Mouse (Mus musculus) small intestine, adult 2 months (tissue): ENCODE measurements around the gene Als2cl. TPM values are rescaled to one million over a fixed set of nuclear protein-coding genes. Genes with fewer than 3 reads are reported as not detected.

ENCODE experiments used
- H3K27ac ChIP-seq: fragments of 200-500 bp; 2 replicates; pipeline ENCODE4 v1.5.1; 2012; ENCODE audit warnings: low read depth, low read length, control low read depth, inconsistent platforms; ENCODE audit not compliant: insufficient read depth
- H3K27me3 ChIP-seq: fragments of 200-500 bp; 2 replicates; pipeline ENCODE4 v1.6.1; 2012; ENCODE audit warnings: mild to moderate bottlenecking, moderate library complexity, low read length, inconsistent platforms; ENCODE audit not compliant: control insufficient read depth, insufficient read depth
- H3K36me3 ChIP-seq: fragments of 200-500 bp; 2 replicates; pipeline ENCODE4 v1.6.1; 2012; ENCODE audit warnings: mild to moderate bottlenecking, low read length, control low read depth, inconsistent platforms; ENCODE audit not compliant: control insufficient read depth, insufficient read depth
- H3K4me1 ChIP-seq: fragments of 200-500 bp; 2 replicates; pipeline ENCODE4 v1.6.1; 2012; ENCODE audit warnings: low read length, inconsistent platforms, mixed read lengths; ENCODE audit not compliant: control insufficient read depth, insufficient read depth, insufficient read length
- H3K4me3 ChIP-seq: fragments of 200-500 bp; 2 replicates; pipeline ENCODE4 v1.5.1; 2012; ENCODE audit warnings: low read depth, mild to moderate bottlenecking, control low read depth, inconsistent platforms, low read length, moderate library complexity
- CTCF ChIP-seq: fragments of 200-500 bp; IDR thresholded peaks from 2 replicates; pipeline ENCODE4 v1.5.1; 2012; ENCODE audit warnings: low read depth, mild to moderate bottlenecking, control low read depth, inconsistent platforms, low read length, moderate library complexity, mixed read lengths; ENCODE audit not compliant: insufficient replicate concordance, insufficient read length; ENCODE audit errors: extremely low read depth
- POLR2A ChIP-seq: fragments of 200-500 bp; IDR thresholded peaks from 2 replicates; pipeline ENCODE4 v1.6.1; 2012; ENCODE audit warnings: low read depth, mild to moderate bottlenecking, control low read depth, inconsistent platforms, low read length, moderate library complexity
- WGBS: fragments of 180-500 bp; shearing (Covaris S2); methylation state at CpG from one replicate; pipeline ENCODE4 v1.1.7; 2018; 5-methylcytosine and 5-hydroxymethylcytosine counted together
- polyA plus RNA-seq: library from polyadenylated mRNA; depleted of rRNA; stranded (reverse); fragments of >200 nt; gene quantifications from 2 replicates; pipeline ENCODE4 v1.2.3, GENCODE M21; 2012

Gene Als2cl
- polyA plus RNA-seq, 1 experiment = 16.2 TPM

DNA sequence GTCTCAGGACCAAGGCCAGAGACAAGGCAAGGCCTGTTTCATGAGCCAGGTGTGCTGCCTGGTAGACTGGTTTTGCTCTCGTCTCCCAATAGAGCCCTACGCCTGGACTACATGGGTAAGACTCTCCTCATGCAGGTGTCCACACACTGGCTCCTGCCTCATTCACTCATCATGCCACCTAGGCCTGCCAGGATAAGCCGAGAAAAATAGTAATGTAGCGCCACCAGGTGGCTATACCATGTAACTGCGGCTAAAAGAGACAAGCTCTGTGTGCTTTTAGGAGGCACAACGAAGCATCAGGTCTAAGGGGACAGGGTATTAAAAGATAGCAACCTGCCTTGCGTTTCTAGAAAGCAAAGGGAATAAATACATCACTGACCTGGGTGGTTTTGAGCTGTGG is 8.6 kb upstream of the Als2cl start:
- 18% methylated on average over 7 of the region's 7 CpGs for WGBS
- H3K27ac ChIP-seq = no peak overlapping the region
- no peak overlapping the region for H3K4me3 ChIP-seq
- peak; percentile 69; the same call in 1 of the 2 replicates for TF ChIP-seq CTCF
- TF ChIP-seq POLR2A = no peak
- H3K27me3 ChIP-seq = peaks cover 3% of the 10 kb centered on the region; the same call in 1 of the 2 replicates
- no peaks in the 10 kb centered on the region for H3K36me3 ChIP-seq
- H3K4me1 ChIP-seq = peaks cover 16% of the 10 kb centered on the region

- 27% methylated on average over 40 of the region's 40 CpGs for WGBS
- Histone ChIP-seq H3K4me1 (peaks cover 34% of the 10 kb centered on the region), H3K36me3 (no peaks in the 10 kb centered on the region), H3K27ac (no peak overlapping the region), H3K4me3 (peak overlapping the region; percentile 20), H3K27me3 (peaks cover 3% of the 10 kb centered on the region; the same call in 1 of the 2 replicates)
- no peak for TF ChIP-seq CTCF
- no peak for TF ChIP-seq POLR2A
Measured at GRCm38 (mm10) chr9:110873681-110874659, 5.7 kb upstream of the Als2cl start.

DNA sequence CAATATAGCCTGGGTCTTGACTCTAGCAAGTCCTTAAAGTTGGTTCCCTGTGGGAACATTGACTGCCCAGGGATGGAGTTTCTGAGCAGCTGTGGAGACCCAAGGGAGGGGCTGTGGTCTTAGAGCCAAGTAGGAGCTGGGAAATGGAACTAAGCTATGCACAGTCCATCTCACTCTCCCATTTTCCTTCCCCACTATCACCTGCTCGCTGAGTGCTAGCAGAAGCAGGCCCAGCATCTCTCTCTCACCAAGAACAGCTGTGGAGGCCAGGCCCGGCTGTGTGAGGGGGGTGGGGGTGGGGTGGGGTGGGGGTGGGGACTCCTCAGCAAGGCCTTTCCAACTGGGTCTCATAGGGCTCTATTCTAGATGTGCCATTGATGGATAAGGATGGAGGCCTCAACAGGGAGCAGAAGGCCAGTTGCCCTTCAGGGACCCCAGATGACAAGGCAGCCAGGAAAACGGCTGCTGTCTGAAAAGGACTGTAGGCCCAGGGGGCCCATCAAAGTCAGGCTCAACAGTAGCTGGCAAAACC is 4.9 kb upstream of the Als2cl start:
- Histone ChIP-seq H3K4me3 (no peak overlapping the region), H3K27ac (no peak overlapping the region), H3K27me3 (peaks cover 3% of the 10 kb centered on the region; the same call in 1 of the 2 replicates), H3K4me1 (peaks cover 37% of the 10 kb centered on the region), H3K36me3 (no peaks in the 10 kb centered on the region)
- WGBS = 47% methylated on average over 3 of the region's 3 CpGs
- TF ChIP-seq CTCF (no peak), POLR2A (no peak)

DNA sequence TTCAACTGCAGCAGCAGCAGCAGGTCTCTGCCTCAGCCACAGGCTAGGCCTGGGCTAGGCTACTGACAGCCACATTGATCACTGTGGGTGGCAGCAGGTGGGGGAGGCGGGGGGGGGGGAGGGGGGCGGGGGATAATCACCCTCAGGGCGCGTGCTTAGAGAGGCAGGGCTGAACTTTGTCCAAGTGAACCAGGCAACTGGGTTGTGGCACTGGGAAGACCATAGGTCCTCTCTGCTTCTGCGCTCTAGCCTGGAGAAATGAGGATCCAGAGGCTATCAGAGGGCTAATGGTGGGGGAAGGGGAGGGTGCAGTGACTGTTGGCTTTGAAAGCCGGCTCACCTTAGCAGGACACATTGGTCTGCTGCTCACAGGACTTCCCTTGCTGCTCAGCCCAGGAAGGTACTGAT is 4.4 kb upstream of the Als2cl start:
- Histone ChIP-seq H3K4me3 (no peak overlapping the region), H3K4me1 (peaks cover 39% of the 10 kb centered on the region), H3K27ac (peak overlapping the region; percentile 64; the same call in 1 of the 2 replicates), H3K27me3 (peaks cover 3% of the 10 kb centered on the region; the same call in 1 of the 2 replicates), H3K36me3 (no peaks in the 10 kb centered on the region)
- TF ChIP-seq POLR2A (no peak), CTCF (no peak)
- WGBS = 21% methylated on average over 6 of the region's 6 CpGs

DNA sequence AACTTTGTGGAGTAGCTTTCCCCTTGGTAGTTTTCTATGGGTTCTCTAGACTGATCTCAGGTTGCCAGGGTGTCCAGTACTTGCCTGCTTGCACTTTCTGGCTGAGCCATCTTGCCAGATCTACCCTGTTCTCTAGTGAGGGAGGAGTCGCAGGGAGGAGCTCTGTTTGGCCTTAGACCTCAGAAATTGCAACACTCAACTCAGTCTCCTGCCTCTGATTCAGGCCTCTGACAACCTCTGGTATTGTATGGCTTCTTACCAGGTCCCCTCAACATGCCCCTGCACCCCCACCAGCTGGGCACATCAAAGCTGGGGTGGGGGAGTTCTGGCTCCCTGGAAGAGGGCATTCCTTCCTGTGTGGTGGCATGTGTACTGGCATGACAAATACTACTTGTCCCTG is 2.3 kb upstream of the Als2cl start:
- Histone ChIP-seq H3K27me3 (peaks cover 3% of the 10 kb centered on the region; the same call in 1 of the 2 replicates), H3K36me3 (no peaks in the 10 kb centered on the region), H3K4me3 (no peak overlapping the region), H3K4me1 (peaks cover 47% of the 10 kb centered on the region), H3K27ac (peak overlapping the region; percentile 59; the same call in 1 of the 2 replicates)
- TF ChIP-seq POLR2A (no peak; the same call in 1 of the 2 replicates), CTCF (no peak)
- 31% methylated on average over 1 of the region's 1 CpGs for WGBS

- TF ChIP-seq POLR2A (no peak), CTCF (no peak)
- peaks cover 3% of the 10 kb centered on the region; the same call in 1 of the 2 replicates for H3K27me3 ChIP-seq
- no peak overlapping the region for H3K4me3 ChIP-seq
- WGBS = 60% methylated on average over 5 of the region's 5 CpGs
- H3K36me3 ChIP-seq = no peaks in the 10 kb centered on the region
- peaks cover 47% of the 10 kb centered on the region for H3K4me1 ChIP-seq
- H3K27ac ChIP-seq = peak overlapping the region; percentile 46; the same call in 1 of the 2 replicates
Measured at GRCm38 (mm10) chr9:110877888-110878287, 1.8 kb upstream of the Als2cl start.
